Mouse (Mus musculus) kidney, postnatal 0 days (tissue): Measurements from ENCODE around the gene Zfp592. TPM values are rescaled to one million over a fixed set of nuclear protein-coding genes. Genes with fewer than 3 reads are reported as not detected.
A peak's percentile ranks its signal among the peaks of the same experiment; 100 is the strongest.

Source experiments
- ATAC-seq: fragments of 200-750 bp; cut with Nextera tagmentation; replicated peaks from 2 replicates; pipeline ENCODE4 v1.8.0; 2017; ENCODE audit warnings: low read depth, moderate number of reproducible peaks, moderate TSS enrichment, moderate library complexity; ENCODE audit not compliant: low FRiP score
- DNase-seq: peaks from one replicate; pipeline ENCODE4 v3.0.0-alpha.2; 2016; ENCODE audit warnings: low spot score
- H3K27ac ChIP-seq: fragments of 300-500 bp; sonication (generic); 2 replicates; pipeline ENCODE4 v1.5.1; 2014; ENCODE audit warnings: mild to moderate bottlenecking
- H3K27me3 ChIP-seq: fragments of 300-500 bp; sonication (generic); 2 replicates; pipeline ENCODE4 v1.6.1; 2014; ENCODE audit warnings: low read length, mixed read lengths; ENCODE audit not compliant: insufficient read depth
- H3K36me3 ChIP-seq: fragments of 300-500 bp; sonication (generic); 2 replicates; pipeline ENCODE4 v1.6.1; 2014; ENCODE audit warnings: low read length, mixed read lengths; ENCODE audit not compliant: insufficient read depth
- H3K4me1 ChIP-seq: fragments of 300-500 bp; sonication (generic); replicated peaks from 2 replicates; pipeline ENCODE4 v1.6.1; 2014; ENCODE audit warnings: antibody characterized with exemption, low read length, mixed read lengths; ENCODE audit not compliant: insufficient read depth
- H3K4me2 ChIP-seq: fragments of 300-500 bp; sonication (generic); 2 replicates; pipeline ENCODE4 v1.6.1; 2014; ENCODE audit warnings: mild to moderate bottlenecking, low read length, moderate library complexity, mixed read lengths
- H3K4me3 ChIP-seq: fragments of 300-500 bp; sonication (generic); replicated peaks from 2 replicates; pipeline ENCODE4 v1.5.1; 2014; ENCODE audit warnings: low read depth, low read length
- H3K9ac ChIP-seq: fragments of 300-500 bp; sonication (generic); 2 replicates; pipeline ENCODE4 v1.6.1; 2014; ENCODE audit warnings: low read depth, low read length
- H3K9me3 ChIP-seq: fragments of 300-500 bp; sonication (generic); replicated peaks from 2 replicates; pipeline ENCODE4 v1.6.1; 2016; ENCODE audit warnings: low read length, inconsistent platforms, mixed read lengths
- CTCF ChIP-seq: IDR thresholded peaks from 2 replicates; pipeline ENCODE4 v1.5.1; 2016; ENCODE audit warnings: antibody characterized with exemption, low read depth, mild to moderate bottlenecking, moderate library complexity
- WGBS: fragments of 180-500 bp; shearing (Covaris S2); extraction: QIAGEN DNeasy Blood & Tissue Kit; methylation state at CpG from one replicate; pipeline ENCODE4 v1.1.7; 2014; 5-methylcytosine and 5-hydroxymethylcytosine counted together
- polyA plus RNA-seq: library from polyadenylated mRNA; unstranded; fragments of >200 nt; fragmentation: Nextera tagmentation; extraction: Ambion mirVana; gene quantifications from 2 replicates; pipeline ENCODE4 v1.2.1, GENCODE M21; 2015

Zfp592 gene
- polyA plus RNA-seq, 1 experiment from 2014 or later, result 9.7 TPM

GRCm38 (mm10) chr7:81060908-81061307, 67.4 kb downstream of the Zfp592 start:
- no peaks in the 10 kb centered on the region for H3K27me3 ChIP-seq
- no peak overlapping the region for H3K27ac ChIP-seq
- H3K4me3 ChIP-seq, result no peak overlapping the region
- peaks cover 13% of the 10 kb centered on the region for H3K4me1 ChIP-seq
- 91% methylated on average over 2 of the region's 2 CpGs for WGBS
- ATAC-seq (no peak), DNase-seq (peak; percentile 54)
- H3K9ac ChIP-seq, result no peak overlapping the region
- TF ChIP-seq CTCF, result peak; percentile 68
- H3K4me2 ChIP-seq, result no peak overlapping the region
- H3K9me3 ChIP-seq, result no peaks in the 10 kb centered on the region
- H3K36me3 ChIP-seq, result no peaks in the 10 kb centered on the region

GRCm38 (mm10) chr7:81061936-81062335, 68.5 kb downstream of the Zfp592 start:
- no peak overlapping the region for H3K27ac ChIP-seq
- no peaks in the 10 kb centered on the region for H3K9me3 ChIP-seq
- peaks cover 13% of the 10 kb centered on the region for H3K4me1 ChIP-seq
- TF ChIP-seq CTCF, result no peak
- no peak overlapping the region for H3K9ac ChIP-seq
- no peak overlapping the region for H3K4me2 ChIP-seq
- H3K4me3 ChIP-seq, result no peak overlapping the region
- no peaks in the 10 kb centered on the region for H3K27me3 ChIP-seq
- DNase-seq, result no peak
- ATAC-seq, result no peak
- H3K36me3 ChIP-seq, result no peaks in the 10 kb centered on the region
- WGBS, result 48% methylated on average over 11 of the region's 11 CpGs

GRCm38 (mm10) chr7:81063332-81063731, 69.9 kb downstream of the Zfp592 start:
- DNase-seq (no peak), ATAC-seq (no peak)
- Histone ChIP-seq H3K4me1 (0 out of 2 replicates have a peak, but pooled peaks cover 4% of the 10 kb centered on the region), H3K27ac (no peak overlapping the region), H3K4me3 (no peak overlapping the region), H3K9ac (no peak overlapping the region), H3K4me2 (no peak overlapping the region), H3K27me3 (no peaks in the 10 kb centered on the region), H3K36me3 (no peaks in the 10 kb centered on the region), H3K9me3 (no peaks in the 10 kb centered on the region)
- WGBS, result 57% methylated on average over 9 of the region's 9 CpGs
- no peak for TF ChIP-seq CTCF

GRCm38 (mm10) chr7:81066714-81067113, 73.2 kb downstream of the Zfp592 start:
- H3K4me3 ChIP-seq, result no peak overlapping the region
- H3K9me3 ChIP-seq, result no peaks in the 10 kb centered on the region
- DNase-seq (peak; percentile 47), ATAC-seq (no peak; the same call in 1 of the 2 replicates)
- no peak overlapping the region for H3K4me2 ChIP-seq
- no peak overlapping the region for H3K9ac ChIP-seq
- WGBS, result 16% methylated on average over 6 of the region's 6 CpGs
- H3K27me3 ChIP-seq, result no peaks in the 10 kb centered on the region
- H3K27ac ChIP-seq, result no peak overlapping the region
- H3K4me1 ChIP-seq, result no peaks in the 10 kb centered on the region
- no peaks in the 10 kb centered on the region for H3K36me3 ChIP-seq
- TF ChIP-seq CTCF, result no peak

- no peak overlapping the region for H3K27ac ChIP-seq
- H3K9ac ChIP-seq, result no peak overlapping the region
- ATAC-seq, result no peak
- TF ChIP-seq CTCF, result no peak
- 25% methylated on average over 5 of the region's 5 CpGs for WGBS
- H3K4me1 ChIP-seq, result peaks cover 16% of the 10 kb centered on the region; the same call in 1 of the 2 replicates
- H3K4me2 ChIP-seq, result no peak overlapping the region
- no peaks in the 10 kb centered on the region for H3K9me3 ChIP-seq
- no peaks in the 10 kb centered on the region for H3K36me3 ChIP-seq
- peak; percentile 50 for DNase-seq
- no peak overlapping the region for H3K4me3 ChIP-seq
- H3K27me3 ChIP-seq, result no peaks in the 10 kb centered on the region
Measured at GRCm38 (mm10) chr7:81072463-81072862, 79.0 kb downstream of the Zfp592 start.

GRCm38 (mm10) chr7:81073273-81073672, 79.8 kb downstream of the Zfp592 start:
- no peak overlapping the region for H3K4me2 ChIP-seq
- 87% methylated on average over 5 of the region's 5 CpGs for WGBS
- DNase-seq (no peak), ATAC-seq (no peak)
- H3K9me3 ChIP-seq, result no peaks in the 10 kb centered on the region
- H3K9ac ChIP-seq, result no peak overlapping the region
- H3K27ac ChIP-seq, result no peak overlapping the region
- TF ChIP-seq CTCF, result peak; percentile 46
- peaks cover 16% of the 10 kb centered on the region; the same call in 1 of the 2 replicates for H3K4me1 ChIP-seq
- no peak overlapping the region for H3K4me3 ChIP-seq
- no peaks in the 10 kb centered on the region for H3K27me3 ChIP-seq
- H3K36me3 ChIP-seq, result no peaks in the 10 kb centered on the region

- no peaks in the 10 kb centered on the region for H3K9me3 ChIP-seq
- H3K36me3 ChIP-seq, result no peaks in the 10 kb centered on the region
- no peak overlapping the region for H3K4me2 ChIP-seq
- peaks cover 16% of the 10 kb centered on the region; the same call in 1 of the 2 replicates for H3K4me1 ChIP-seq
- peak; percentile 49 for DNase-seq
- no peak overlapping the region for H3K27ac ChIP-seq
- no peak overlapping the region for H3K4me3 ChIP-seq
- no peak overlapping the region for H3K9ac ChIP-seq
- WGBS, result 22% methylated on average over 9 of the region's 9 CpGs
- TF ChIP-seq CTCF, result no peak
- H3K27me3 ChIP-seq, result no peaks in the 10 kb centered on the region
- ATAC-seq, result peak; percentile 76
Measured at GRCm38 (mm10) chr7:81074546-81074945, 81.1 kb downstream of the Zfp592 start.
